ENCODE assay signal across 8 mouse cellular contexts in genomic region chr17:6107015-6107601, GRCm38 (mm10). TPM values are rescaled to one million over a fixed set of nuclear protein-coding genes. Genes with fewer than 3 reads are reported as not detected.
DNase-seq lines count a peak whose midpoint lies in the region; ATAC-seq lines count a peak whose summit lies in the region.

No protein-coding gene starts in this region.

- ATAC-seq in embryonic facial prominence, embryonic 11.5 days (replicated peaks; ENCODE audit: insufficient number of reproducible peaks, low FRiP score, low TSS enrichment, low read depth) = no peak
- no peak; the same call in 1 of the 2 replicates for ATAC-seq in liver, embryonic 11.5 days (replicated peaks; ENCODE audit: low FRiP score)
- ATAC-seq in stomach, embryonic 15.5 days (ENCODE audit: insufficient read depth, low FRiP score, low read depth) = peak; percentile 19; the same call in 1 of the 2 replicates

- peak overlapping the region; percentile 74 for H3K4me2 ChIP-seq in embryonic facial prominence, embryonic 11.5 days (ENCODE audit: low read depth, low read length)
- peak overlapping the region; percentile 73 for H3K4me2 ChIP-seq in liver, embryonic 11.5 days
- H3K4me2 ChIP-seq in stomach, embryonic 15.5 days = peak overlapping the region; percentile 57

- H3K36me3 ChIP-seq in embryonic facial prominence, embryonic 11.5 days (replicated peaks; ENCODE audit: control insufficient read depth, insufficient read depth, low read depth, low read length) = no peaks in the 10 kb centered on the region; the same call in 1 of the 2 replicates
- no peaks in the 10 kb centered on the region; the same call in 1 of the 2 replicates for H3K36me3 ChIP-seq in liver, embryonic 11.5 days (ENCODE audit: control insufficient read depth, insufficient read depth, low read length)
- no peaks in the 10 kb centered on the region for H3K36me3 ChIP-seq in stomach, embryonic 15.5 days

- no peaks in the 10 kb centered on the region for H3K9me3 ChIP-seq in embryonic facial prominence, embryonic 11.5 days (replicated peaks; ENCODE audit: control insufficient read depth, low read length)
- H3K9me3 ChIP-seq in liver, embryonic 11.5 days (ENCODE audit: control insufficient read depth, low read length) = no peaks in the 10 kb centered on the region
- H3K9me3 ChIP-seq in stomach, embryonic 15.5 days = no peaks in the 10 kb centered on the region

- peak; percentile 53 for DNase-seq in 416B (ENCODE audit: low read depth)
- peak; percentile 53 for DNase-seq in adrenal gland, postnatal 25 days
- peak; percentile 57 for DNase-seq in embryonic facial prominence, embryonic 11.5 days (ENCODE audit: low spot score)
- peak; percentile 46 for DNase-seq in heart, adult 8-10 months (ENCODE audit: low spot score)
- DNase-seq in kidney, adult 9 months = peak; percentile 49
- peak; percentile 73 for DNase-seq in liver, embryonic 11.5 days (ENCODE audit: low spot score)
- peak; percentile 54 for DNase-seq in naive thymus-derived CD4-positive, alpha-beta T cell, adult 2 months (ENCODE audit: low read depth)

- 0 out of 2 replicates have a peak, but pooled peaks cover 4% of the 10 kb centered on the region for H3K4me1 ChIP-seq in embryonic facial prominence, embryonic 11.5 days (ENCODE audit: control insufficient read depth, insufficient read depth, low read length)
- no peaks in the 10 kb centered on the region for H3K4me1 ChIP-seq in liver, embryonic 11.5 days (replicated peaks; ENCODE audit: control insufficient read depth, insufficient read depth, low read length)
- H3K4me1 ChIP-seq in stomach, embryonic 15.5 days = peaks cover 3% of the 10 kb centered on the region; the same call in 1 of the 2 replicates

- no peaks in the 10 kb centered on the region for H3K27me3 ChIP-seq in embryonic facial prominence, embryonic 11.5 days (ENCODE audit: control insufficient read depth, insufficient read depth, low read length)
- H3K27me3 ChIP-seq in liver, embryonic 11.5 days (replicated peaks; ENCODE audit: control insufficient read depth, insufficient read depth, low read length) = no peaks in the 10 kb centered on the region
- H3K27me3 ChIP-seq in stomach, embryonic 15.5 days (replicated peaks) = no peaks in the 10 kb centered on the region

- H3K27ac ChIP-seq in embryonic facial prominence, embryonic 11.5 days (replicated peaks; ENCODE audit: low read depth, low read length) = peak overlapping the region; percentile 91
- peak overlapping the region; percentile 76 for H3K27ac ChIP-seq in liver, embryonic 11.5 days (ENCODE audit: low read depth, low read length)
- peak overlapping the region; percentile 92 for H3K27ac ChIP-seq in stomach, embryonic 15.5 days

- peak overlapping the region; percentile 90 for H3K4me3 ChIP-seq in embryonic facial prominence, embryonic 11.5 days (ENCODE audit: low read depth, low read length)
- peak overlapping the region; percentile 82 for H3K4me3 ChIP-seq in liver, embryonic 11.5 days (ENCODE audit: low read depth, low read length)
- peak overlapping the region; percentile 91 for H3K4me3 ChIP-seq in stomach, embryonic 15.5 days (replicated peaks)

- under 1% methylated on average over 27 of the region's 50 CpGs for WGBS in embryonic facial prominence, embryonic 11.5 days
- WGBS in liver, embryonic 11.5 days = 1% methylated on average over 45 of the region's 50 CpGs
- 0% methylated on average over 42 of the region's 50 CpGs for WGBS in stomach, embryonic 15.5 days

- H3K9ac ChIP-seq in embryonic facial prominence, embryonic 11.5 days (replicated peaks; ENCODE audit: low read length) = peak overlapping the region; percentile 96
- peak overlapping the region; percentile 87 for H3K9ac ChIP-seq in liver, embryonic 11.5 days (ENCODE audit: low read depth, low read length)
- H3K9ac ChIP-seq in stomach, embryonic 15.5 days = peak overlapping the region; percentile 88

RNA-seq across cellular contexts. Expression of gene Tulp4, which starts 0.9 kb away (rescaled TPM):
- 68.1 and 90.9 TPM in 2 replicates for total RNA-seq in adrenal gland, postnatal 25 days (2021)
- 86.2 and 92.3 TPM in 2 replicates for polyA plus RNA-seq in embryonic facial prominence, embryonic 11.5 days (2014; fragmentation: Nextera tagmentation; extraction: Ambion mirVana)
- total RNA-seq in heart, adult 8-10 months (2022) = 100 to 1,000 TPM; 100 to 109 (median 105) TPM
- 54.6 and 71.9 TPM in 2 replicates for polyA plus RNA-seq in liver, embryonic 11.5 days (2014; fragmentation: Nextera tagmentation; extraction: Ambion mirVana)
- polyA plus RNA-seq in stomach, embryonic 15.5 days (2015; fragmentation: Nextera tagmentation; extraction: Ambion mirVana) = 89.6 and 114 TPM in 2 replicates

RNA-seq across cellular contexts. Expression of gene Gtf2h5, which starts 27.5 kb away (rescaled TPM):
- total RNA-seq in adrenal gland, postnatal 25 days (2021) = 74.6 and 94.0 TPM in 2 replicates
- 170 and 180 TPM in 2 replicates for polyA plus RNA-seq in embryonic facial prominence, embryonic 11.5 days (2014; fragmentation: Nextera tagmentation; extraction: Ambion mirVana)
- total RNA-seq in heart, adult 8-10 months (2022) = 10 to 100 TPM; 58.4 to 70.5 (median 62.3) TPM
- polyA plus RNA-seq in liver, embryonic 11.5 days (2014; fragmentation: Nextera tagmentation; extraction: Ambion mirVana) = 145 and 152 TPM in 2 replicates
- 163 and 172 TPM in 2 replicates for polyA plus RNA-seq in stomach, embryonic 15.5 days (2015; fragmentation: Nextera tagmentation; extraction: Ambion mirVana)

RNA-seq across cellular contexts. Expression of gene Serac1, which starts 27.6 kb away (rescaled TPM):
- total RNA-seq in adrenal gland, postnatal 25 days (2021) = 8.0 and 12.1 TPM in 2 replicates
- 6.2 and 7.2 TPM in 2 replicates for polyA plus RNA-seq in embryonic facial prominence, embryonic 11.5 days (2014; fragmentation: Nextera tagmentation; extraction: Ambion mirVana)
- 1 to 10 TPM; 6.2 to 8.3 (median 6.7) TPM for total RNA-seq in heart, adult 8-10 months (2022)
- 4.2 and 4.6 TPM in 2 replicates for polyA plus RNA-seq in liver, embryonic 11.5 days (2014; fragmentation: Nextera tagmentation; extraction: Ambion mirVana)
- polyA plus RNA-seq in stomach, embryonic 15.5 days (2015; fragmentation: Nextera tagmentation; extraction: Ambion mirVana) = 4.4 and 4.5 TPM in 2 replicates
